Mouse (Mus musculus) spleen, adult 12 weeks (tissue): Measurements from ENCODE around the gene Smyd3.

ENCODE experiments used
- DNase-seq: peaks from one replicate; pipeline ENCODE4 v3.0.0; 2022; ENCODE audit warnings: low spot score

The Smyd3 gene

GRCm38 (mm10) chr1:178942251-178942963 is 575.4 kb downstream of the Smyd3 start:
- no peak for DNase-seq

GRCm38 (mm10) chr1:178940353-178940752 is 577.5 kb downstream of the Smyd3 start:
- DNase-seq: no peak

GRCm38 (mm10) chr1:178936976-178937375 is 580.9 kb downstream of the Smyd3 start:
- no peak for DNase-seq

- no peak for DNase-seq
Measured at GRCm38 (mm10) chr1:178936457-178936856, 581.4 kb downstream of the Smyd3 start.

- DNase-seq: no peak
Measured at GRCm38 (mm10) chr1:178933953-178934637, 583.7 kb downstream of the Smyd3 start.

GRCm38 (mm10) chr1:178929531-178929930 is 588.3 kb downstream of the Smyd3 start:
- DNase-seq: no peak

- DNase-seq: no peak
Measured at GRCm38 (mm10) chr1:178924492-178925183, 593.2 kb downstream of the Smyd3 start.

GRCm38 (mm10) chr1:178917194-178917902 is 600.5 kb downstream of the Smyd3 start:
- DNase-seq: no peak

- DNase-seq: no peak
Measured at GRCm38 (mm10) chr1:178915056-178915455, 602.8 kb downstream of the Smyd3 start.

- DNase-seq: no peak
Measured at GRCm38 (mm10) chr1:178912936-178913716, 604.7 kb downstream of the Smyd3 start.

- DNase-seq: no peak
Measured at GRCm38 (mm10) chr1:178910951-178911350, 606.9 kb downstream of the Smyd3 start.
